Mouse (Mus musculus) forebrain, embryonic 10.5 days (tissue): ENCODE data around the gene Rbm47. TPM values are rescaled to one million over a fixed set of nuclear protein-coding genes. Genes with fewer than 3 reads are reported as not detected.

Experiments
- DNase-seq: peaks from one replicate; pipeline ENCODE4 v3.0.0-alpha.2; 2017; ENCODE audit warnings: low spot score; ENCODE audit errors: extremely low spot score
- H3K27ac ChIP-seq: fragments of 300-500 bp; sonication (generic); 2 replicates; pipeline ENCODE4 v1.5.1; 2016; ENCODE audit warnings: mild to moderate bottlenecking
- H3K27me3 ChIP-seq: fragments of 300-500 bp; sonication (generic); 2 replicates; pipeline ENCODE4 v1.6.1; 2016; ENCODE audit warnings: mild to moderate bottlenecking; ENCODE audit not compliant: poor library complexity, severe bottlenecking
- H3K36me3 ChIP-seq: fragments of 300-500 bp; sonication (generic); replicated peaks from 2 replicates; pipeline ENCODE4 v1.6.1; 2016; ENCODE audit warnings: mild to moderate bottlenecking, moderate library complexity
- H3K4me1 ChIP-seq: fragments of 300-500 bp; sonication (generic); 2 replicates; pipeline ENCODE4 v1.6.1; 2016
- H3K4me3 ChIP-seq: fragments of 300-500 bp; sonication (generic); 2 replicates; pipeline ENCODE4 v1.5.1; 2016; ENCODE audit warnings: mild to moderate bottlenecking, moderate library complexity
- H3K9me3 ChIP-seq: fragments of 300-500 bp; sonication (generic); 2 replicates; pipeline ENCODE4 v1.6.1; 2016; ENCODE audit warnings: mild to moderate bottlenecking, moderate library complexity
- WGBS: fragments of 180-500 bp; shearing (Covaris S2); methylation state at CpG from one replicate; pipeline ENCODE4 v1.1.7; 2016; 5-methylcytosine and 5-hydroxymethylcytosine counted together
- polyA plus RNA-seq: library from polyadenylated mRNA; unstranded; fragments of >200 nt; fragmentation: Nextera tagmentation; extraction: Ambion mirVana; gene quantifications from 2 replicates; pipeline ENCODE4 v1.2.1, GENCODE M21; 2016

Rbm47 gene
- polyA plus RNA-seq, 1 experiment from 2014 or later: 3.4 TPM

- no peaks in the 10 kb centered on the region for H3K27me3 ChIP-seq
These were observed 66.5 kb downstream of the Rbm47 start for GRCm38 (mm10) chr5:66106372-66106771.

DNA sequence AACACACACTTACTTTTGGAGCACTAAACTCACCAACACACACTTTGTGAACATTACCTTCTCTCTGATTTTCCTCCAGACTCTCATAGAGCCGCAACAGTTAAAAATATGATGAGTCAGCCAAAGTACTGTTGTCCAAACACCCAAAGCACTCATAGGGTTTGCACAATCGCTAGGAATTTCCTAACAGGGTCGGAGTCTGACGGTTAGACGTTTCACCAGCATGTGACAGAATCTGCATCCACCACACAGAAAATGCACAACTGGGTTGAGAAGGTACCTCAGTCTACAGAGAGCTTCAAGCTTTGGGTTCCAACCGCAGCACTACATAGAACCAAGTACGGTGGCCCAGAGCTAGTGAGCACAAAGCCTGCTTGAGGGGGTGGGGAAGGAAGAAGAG is 67.0 kb downstream of the Rbm47 start:
- no peak for DNase-seq
- WGBS: 91% methylated on average over 7 of the region's 7 CpGs
- no peaks in the 10 kb centered on the region for H3K27me3 ChIP-seq
- no peaks in the 10 kb centered on the region for H3K4me1 ChIP-seq
- no peaks in the 10 kb centered on the region for H3K36me3 ChIP-seq
- no peak overlapping the region for H3K27ac ChIP-seq
- H3K4me3 ChIP-seq: no peak overlapping the region
- H3K9me3 ChIP-seq: no peaks in the 10 kb centered on the region

More at GRCm38 (mm10) chr5:66106372-66106771, 66.5 kb downstream of the Rbm47 start:
- WGBS: 93% methylated on average over 9 of the region's 9 CpGs
- no peak overlapping the region for H3K4me3 ChIP-seq
- no peaks in the 10 kb centered on the region for H3K36me3 ChIP-seq
- no peaks in the 10 kb centered on the region for H3K4me1 ChIP-seq
- no peaks in the 10 kb centered on the region for H3K9me3 ChIP-seq
- no peak for DNase-seq
- H3K27ac ChIP-seq: no peak overlapping the region

GRCm38 (mm10) chr5:66105366-66105765 is 67.6 kb downstream of the Rbm47 start:
- Histone ChIP-seq H3K27me3 (no peaks in the 10 kb centered on the region), H3K27ac (no peak overlapping the region), H3K36me3 (no peaks in the 10 kb centered on the region), H3K9me3 (no peaks in the 10 kb centered on the region), H3K4me1 (no peaks in the 10 kb centered on the region), H3K4me3 (no peak overlapping the region)
- WGBS: 87% methylated on average over 3 of the region's 3 CpGs
- DNase-seq: no peak

DNA sequence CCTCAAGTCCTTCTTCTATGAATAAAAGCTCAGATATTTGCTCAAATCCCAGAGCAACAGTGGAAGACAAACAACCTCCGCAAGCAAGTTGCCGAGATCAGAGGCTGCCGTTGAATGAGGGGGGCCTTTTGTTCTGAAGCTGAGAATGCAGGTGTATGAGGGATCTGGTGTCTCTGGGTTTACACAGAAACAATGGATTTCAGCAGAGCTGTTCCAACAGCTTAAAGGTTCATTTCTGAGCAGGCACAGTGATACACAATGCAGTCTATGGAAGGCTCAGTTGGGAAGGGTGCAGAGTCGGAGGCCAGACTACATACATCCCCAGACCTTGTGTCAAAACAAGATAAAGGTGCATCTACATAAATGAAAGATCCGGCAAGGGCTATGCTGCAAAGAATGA is 69.5 kb downstream of the Rbm47 start:
- Histone ChIP-seq H3K9me3 (no peaks in the 10 kb centered on the region), H3K4me1 (no peaks in the 10 kb centered on the region), H3K27me3 (no peaks in the 10 kb centered on the region), H3K36me3 (no peaks in the 10 kb centered on the region), H3K27ac (no peak overlapping the region), H3K4me3 (no peak overlapping the region)
- DNase-seq: no peak
- WGBS: 75% methylated on average over 5 of the region's 5 CpGs

DNA sequence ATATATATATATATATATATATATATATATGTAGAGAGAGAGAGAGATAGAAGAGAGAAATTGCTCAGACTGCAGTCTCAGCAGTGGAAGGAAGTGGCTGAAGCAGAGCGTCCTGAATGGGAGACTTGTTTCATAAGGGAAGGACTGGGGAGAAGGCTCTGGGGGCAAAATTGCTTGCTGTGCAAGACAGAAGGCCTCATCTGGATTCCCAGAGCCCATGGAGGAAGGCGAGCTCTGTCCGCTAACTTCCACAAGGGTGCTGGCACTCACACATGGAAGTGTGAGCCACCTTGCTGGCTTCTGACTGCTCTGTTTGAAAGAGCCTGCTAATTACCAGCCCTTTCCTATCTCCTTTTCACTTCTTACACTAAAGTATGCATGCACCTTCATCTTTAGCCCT is 70.1 kb downstream of the Rbm47 start:
- WGBS: 86% methylated on average over 3 of the region's 3 CpGs
- H3K36me3 ChIP-seq: no peaks in the 10 kb centered on the region
- no peak for DNase-seq
- H3K27me3 ChIP-seq: no peaks in the 10 kb centered on the region
- no peaks in the 10 kb centered on the region for H3K9me3 ChIP-seq
- H3K27ac ChIP-seq: no peak overlapping the region
- H3K4me1 ChIP-seq: no peaks in the 10 kb centered on the region
- no peak overlapping the region for H3K4me3 ChIP-seq

GRCm38 (mm10) chr5:66101577-66101976 is 71.3 kb downstream of the Rbm47 start:
- Histone ChIP-seq H3K4me1 (no peaks in the 10 kb centered on the region), H3K9me3 (no peaks in the 10 kb centered on the region), H3K27me3 (no peaks in the 10 kb centered on the region), H3K4me3 (no peak overlapping the region), H3K36me3 (no peaks in the 10 kb centered on the region), H3K27ac (no peak overlapping the region)
- no peak for DNase-seq
- 73% methylated on average over 3 of the region's 3 CpGs for WGBS

GRCm38 (mm10) chr5:66100322-66100721 is 72.6 kb downstream of the Rbm47 start:
- Histone ChIP-seq H3K27ac (no peak overlapping the region), H3K4me1 (no peaks in the 10 kb centered on the region), H3K27me3 (no peaks in the 10 kb centered on the region), H3K4me3 (no peak overlapping the region), H3K9me3 (no peaks in the 10 kb centered on the region), H3K36me3 (no peaks in the 10 kb centered on the region)
- DNase-seq: no peak
- WGBS: 87% methylated on average over 8 of the region's 8 CpGs

GRCm38 (mm10) chr5:66098094-66098871 is 74.6 kb downstream of the Rbm47 start:
- H3K4me3 ChIP-seq: no peak overlapping the region
- no peaks in the 10 kb centered on the region for H3K4me1 ChIP-seq
- no peak for DNase-seq
- no peak overlapping the region for H3K27ac ChIP-seq
- WGBS: 86% methylated on average over 7 of the region's 7 CpGs
- H3K9me3 ChIP-seq: no peaks in the 10 kb centered on the region
- H3K36me3 ChIP-seq: no peaks in the 10 kb centered on the region
- H3K27me3 ChIP-seq: no peaks in the 10 kb centered on the region

DNA sequence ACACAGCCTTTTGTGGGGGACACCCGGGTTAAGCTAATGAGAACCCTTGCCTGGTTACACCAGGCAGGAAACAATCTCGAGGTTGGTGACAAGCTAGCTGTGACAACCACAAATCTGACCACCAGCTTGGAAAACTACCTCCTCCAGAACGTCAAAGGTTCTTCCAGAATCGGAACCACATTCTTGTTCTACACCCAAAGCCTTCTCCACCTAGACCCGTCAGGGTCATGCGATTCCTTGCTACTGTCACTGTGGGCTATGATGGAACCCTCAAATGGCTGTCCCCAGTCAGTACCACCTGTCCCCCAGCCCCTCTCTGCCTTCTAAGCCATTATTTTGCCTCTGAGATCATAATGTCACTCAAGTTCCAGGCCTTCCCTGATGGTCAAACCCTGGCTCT is 76.8 kb downstream of the Rbm47 start:
- Histone ChIP-seq H3K27ac (no peak overlapping the region), H3K9me3 (no peaks in the 10 kb centered on the region), H3K4me3 (no peak overlapping the region), H3K4me1 (no peaks in the 10 kb centered on the region), H3K27me3 (no peaks in the 10 kb centered on the region), H3K36me3 (no peaks in the 10 kb centered on the region)
- 91% methylated on average over 6 of the region's 6 CpGs for WGBS
- DNase-seq: no peak

DNA sequence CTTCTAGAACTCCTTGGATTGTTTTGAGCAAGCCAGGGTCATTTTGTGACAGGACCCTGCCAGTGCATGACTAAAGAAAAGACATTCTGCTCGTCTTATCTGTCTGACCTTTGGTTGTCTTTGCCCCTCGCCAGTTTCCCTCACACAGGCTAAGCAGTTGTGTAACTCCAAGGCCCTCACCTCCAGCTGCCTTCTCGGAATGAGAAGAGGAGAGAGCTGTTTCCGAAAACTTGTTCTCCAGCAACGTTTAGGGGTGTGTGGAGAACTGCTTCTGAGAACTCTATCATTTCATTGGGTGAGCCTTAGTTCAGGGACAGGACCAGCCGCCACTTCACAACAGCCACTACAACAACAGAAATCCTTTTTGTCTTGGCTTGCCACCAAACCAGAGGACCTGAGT is 77.8 kb downstream of the Rbm47 start:
- 72% methylated on average over 6 of the region's 6 CpGs for WGBS
- H3K27me3 ChIP-seq: no peaks in the 10 kb centered on the region
- no peaks in the 10 kb centered on the region for H3K4me1 ChIP-seq
- H3K9me3 ChIP-seq: no peaks in the 10 kb centered on the region
- no peak overlapping the region for H3K27ac ChIP-seq
- no peak overlapping the region for H3K4me3 ChIP-seq
- H3K36me3 ChIP-seq: no peaks in the 10 kb centered on the region
- DNase-seq: no peak

DNA sequence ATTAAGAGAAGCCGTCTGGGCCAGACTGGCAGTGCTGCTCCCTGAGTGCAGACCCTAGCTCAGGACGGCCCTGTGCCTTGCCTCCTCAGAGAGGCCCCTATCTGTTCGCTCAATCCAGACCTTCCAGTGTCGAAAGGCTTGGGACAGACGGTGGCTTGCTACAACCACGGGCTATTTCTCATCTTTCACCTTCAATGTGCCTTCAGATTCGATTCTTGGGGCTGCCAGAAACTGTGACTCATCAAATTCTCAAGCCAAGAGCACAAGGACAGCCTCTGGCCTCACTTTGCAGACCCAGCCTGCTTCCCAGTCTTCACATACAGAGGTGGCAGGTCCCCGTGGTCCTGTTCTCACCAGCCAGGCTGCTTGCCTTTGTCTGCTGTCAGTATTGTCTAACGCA is 82.9 kb downstream of the Rbm47 start:
- Histone ChIP-seq H3K36me3 (no peaks in the 10 kb centered on the region), H3K4me3 (no peak overlapping the region), H3K27me3 (no peaks in the 10 kb centered on the region), H3K27ac (no peak overlapping the region), H3K4me1 (no peaks in the 10 kb centered on the region), H3K9me3 (no peaks in the 10 kb centered on the region)
- WGBS: 81% methylated on average over 9 of the region's 9 CpGs
- DNase-seq: no peak

GRCm38 (mm10) chr5:66089600-66089999 is 83.3 kb downstream of the Rbm47 start:
- no peak overlapping the region for H3K27ac ChIP-seq
- no peaks in the 10 kb centered on the region for H3K4me1 ChIP-seq
- H3K4me3 ChIP-seq: no peak overlapping the region
- 92% methylated on average over 4 of the region's 4 CpGs for WGBS
- H3K36me3 ChIP-seq: no peaks in the 10 kb centered on the region
- H3K9me3 ChIP-seq: no peaks in the 10 kb centered on the region
- H3K27me3 ChIP-seq: no peaks in the 10 kb centered on the region
- DNase-seq: no peak

GRCm38 (mm10) chr5:66088902-66089295 is 84.0 kb downstream of the Rbm47 start:
- Histone ChIP-seq H3K36me3 (no peaks in the 10 kb centered on the region), H3K9me3 (no peaks in the 10 kb centered on the region), H3K27me3 (no peaks in the 10 kb centered on the region), H3K27ac (no peak overlapping the region), H3K4me1 (no peaks in the 10 kb centered on the region), H3K4me3 (no peak overlapping the region)
- WGBS: 87% methylated on average over 5 of the region's 5 CpGs
- no peak for DNase-seq
